Mouse (Mus musculus) lung, postnatal 0 days (tissue): ENCODE results near the gene Poglut1.

Experiments
- CTCF ChIP-seq: IDR thresholded peaks from 2 replicates; pipeline ENCODE4 v1.5.1; 2016; ENCODE audit warnings: antibody characterized with exemption, mild to moderate bottlenecking
- EP300 ChIP-seq: IDR thresholded peaks from 2 replicates; pipeline ENCODE4 v1.6.1; 2016; ENCODE audit warnings: antibody characterized with exemption, mild to moderate bottlenecking, control low read depth

GRCm38 (mm10) chr16:38584761-38585160 is 34.7 kb upstream of the Poglut1 start:
- TF ChIP-seq CTCF (no peak), EP300 (no peak)
